Mouse (Mus musculus) neural tube, embryonic 13.5 days (tissue): Measurements from ENCODE around the gene Pdzd2. TPM values are rescaled to one million over a fixed set of nuclear protein-coding genes. Genes with fewer than 3 reads are reported as not detected.
A peak's percentile ranks its signal among the peaks of the same experiment; 100 is the strongest.

Experiments
- ATAC-seq: fragments of 200-750 bp; cut with Nextera tagmentation; 2 replicates; pipeline ENCODE4 v1.8.0; 2017; ENCODE audit warnings: low read depth, mild to moderate bottlenecking, moderate TSS enrichment, moderate library complexity
- H3K27ac ChIP-seq: fragments of 300-500 bp; sonication (generic); replicated peaks from 2 replicates; pipeline ENCODE4 v1.5.1; 2015; ENCODE audit warnings: moderate library complexity, mild to moderate bottlenecking, inconsistent platforms
- H3K27me3 ChIP-seq: fragments of 300-500 bp; sonication (generic); 2 replicates; pipeline ENCODE4 v1.6.1; 2015; ENCODE audit warnings: mild to moderate bottlenecking, inconsistent platforms
- H3K36me3 ChIP-seq: fragments of 300-500 bp; sonication (generic); 2 replicates; pipeline ENCODE4 v1.6.1; 2015; ENCODE audit warnings: mild to moderate bottlenecking, inconsistent platforms
- H3K4me1 ChIP-seq: fragments of 300-500 bp; sonication (generic); replicated peaks from 2 replicates; pipeline ENCODE4 v1.6.1; 2015; ENCODE audit warnings: inconsistent platforms
- H3K4me2 ChIP-seq: fragments of 300-500 bp; sonication (generic); 2 replicates; pipeline ENCODE4 v1.6.1; 2015; ENCODE audit warnings: inconsistent platforms, mild to moderate bottlenecking, moderate library complexity
- H3K4me3 ChIP-seq: fragments of 300-500 bp; sonication (generic); 2 replicates; pipeline ENCODE4 v1.5.1; 2015; ENCODE audit warnings: mild to moderate bottlenecking, inconsistent platforms
- H3K9ac ChIP-seq: fragments of 300-500 bp; sonication (generic); 2 replicates; pipeline ENCODE4 v1.6.1; 2015; ENCODE audit warnings: moderate library complexity, mild to moderate bottlenecking, inconsistent platforms
- H3K9me3 ChIP-seq: fragments of 300-500 bp; sonication (generic); 2 replicates; pipeline ENCODE4 v1.6.1; 2016; ENCODE audit warnings: inconsistent platforms
- WGBS: fragments of 180-500 bp; shearing (Covaris S2); methylation state at CpG from one replicate; pipeline ENCODE4 v1.1.7; 2015; 5-methylcytosine and 5-hydroxymethylcytosine counted together
- polyA plus RNA-seq: library from polyadenylated mRNA; unstranded; fragments of >200 nt; fragmentation: Nextera tagmentation; extraction: Ambion mirVana; gene quantifications from 2 replicates; pipeline ENCODE4 v1.2.1, GENCODE M21; 2015

The Pdzd2 gene
- polyA plus RNA-seq, 1 experiment from 2014 or later = 6.0 TPM

GRCm38 (mm10) chr15:12583051-12583450 lies 156.7 kb downstream of the Pdzd2 start:
- H3K27me3 ChIP-seq = no peaks in the 10 kb centered on the region
- H3K36me3 ChIP-seq = no peaks in the 10 kb centered on the region
- ATAC-seq = no peak
- no peak overlapping the region for H3K27ac ChIP-seq
- H3K4me3 ChIP-seq = no peak overlapping the region
- no peak overlapping the region for H3K9ac ChIP-seq
- WGBS = 41% methylated on average over 3 of the region's 3 CpGs
- H3K4me2 ChIP-seq = no peak overlapping the region
- H3K9me3 ChIP-seq = no peaks in the 10 kb centered on the region
- no peaks in the 10 kb centered on the region for H3K4me1 ChIP-seq

GRCm38 (mm10) chr15:12582471-12582870 lies 157.3 kb downstream of the Pdzd2 start:
- Histone ChIP-seq H3K4me2 (no peak overlapping the region), H3K27me3 (no peaks in the 10 kb centered on the region), H3K36me3 (no peaks in the 10 kb centered on the region), H3K4me3 (no peak overlapping the region), H3K27ac (no peak overlapping the region), H3K4me1 (peaks cover 5% of the 10 kb centered on the region; the same call in 1 of the 2 replicates), H3K9ac (no peak overlapping the region), H3K9me3 (no peaks in the 10 kb centered on the region)
- no peak for ATAC-seq

- Histone ChIP-seq H3K4me1 (peaks cover 13% of the 10 kb centered on the region; the same call in 1 of the 2 replicates), H3K27ac (no peak overlapping the region), H3K36me3 (no peaks in the 10 kb centered on the region), H3K9ac (no peak overlapping the region), H3K4me3 (no peak overlapping the region), H3K4me2 (no peak overlapping the region), H3K9me3 (no peaks in the 10 kb centered on the region), H3K27me3 (no peaks in the 10 kb centered on the region)
- no peak for ATAC-seq
- 79% methylated on average over 6 of the region's 6 CpGs for WGBS
Measured at GRCm38 (mm10) chr15:12579196-12579595, 160.5 kb downstream of the Pdzd2 start.

GRCm38 (mm10) chr15:12578276-12578675 lies 161.4 kb downstream of the Pdzd2 start:
- H3K4me3 ChIP-seq = no peak overlapping the region
- no peak overlapping the region for H3K27ac ChIP-seq
- ATAC-seq = peak; percentile 44; the same call in 1 of the 2 replicates
- H3K9ac ChIP-seq = no peak overlapping the region
- no peaks in the 10 kb centered on the region for H3K27me3 ChIP-seq
- H3K9me3 ChIP-seq = no peaks in the 10 kb centered on the region
- 42% methylated on average over 5 of the region's 5 CpGs for WGBS
- H3K4me2 ChIP-seq = no peak overlapping the region
- H3K4me1 ChIP-seq = peaks cover 13% of the 10 kb centered on the region; the same call in 1 of the 2 replicates
- no peaks in the 10 kb centered on the region for H3K36me3 ChIP-seq

- Histone ChIP-seq H3K9ac (no peak overlapping the region), H3K36me3 (no peaks in the 10 kb centered on the region), H3K4me1 (peaks cover 13% of the 10 kb centered on the region; the same call in 1 of the 2 replicates), H3K9me3 (no peaks in the 10 kb centered on the region), H3K4me3 (no peak overlapping the region), H3K27me3 (no peaks in the 10 kb centered on the region), H3K4me2 (no peak overlapping the region), H3K27ac (0 out of 2 replicates have a peak overlapping the region, but pooled peaks have one; percentile 1)
- peak; percentile 47 for ATAC-seq
- 89% methylated on average over 6 of the region's 6 CpGs for WGBS
Measured at GRCm38 (mm10) chr15:12577715-12578114, 162.0 kb downstream of the Pdzd2 start.

- Histone ChIP-seq H3K4me3 (no peak overlapping the region), H3K36me3 (no peaks in the 10 kb centered on the region), H3K27me3 (no peaks in the 10 kb centered on the region), H3K27ac (0 out of 2 replicates have a peak overlapping the region, but pooled peaks have one; percentile 1), H3K4me2 (peak overlapping the region; percentile 36), H3K9me3 (no peaks in the 10 kb centered on the region), H3K9ac (no peak overlapping the region), H3K4me1 (peaks cover 13% of the 10 kb centered on the region; the same call in 1 of the 2 replicates)
- 29% methylated on average over 11 of the region's 11 CpGs for WGBS
- ATAC-seq = peak; percentile 78
Measured at GRCm38 (mm10) chr15:12577054-12577696, 162.5 kb downstream of the Pdzd2 start.

- no peaks in the 10 kb centered on the region for H3K36me3 ChIP-seq
- no peaks in the 10 kb centered on the region for H3K27me3 ChIP-seq
- WGBS = 89% methylated on average over 3 of the region's 3 CpGs
- no peak for ATAC-seq
- H3K4me1 ChIP-seq = peaks cover 13% of the 10 kb centered on the region; the same call in 1 of the 2 replicates
- H3K9me3 ChIP-seq = no peaks in the 10 kb centered on the region
- no peak overlapping the region for H3K9ac ChIP-seq
- H3K4me2 ChIP-seq = no peak overlapping the region
- no peak overlapping the region for H3K27ac ChIP-seq
- no peak overlapping the region for H3K4me3 ChIP-seq
Measured at GRCm38 (mm10) chr15:12573621-12574020, 166.1 kb downstream of the Pdzd2 start.

GRCm38 (mm10) chr15:12571168-12571567 lies 168.6 kb downstream of the Pdzd2 start:
- no peak for ATAC-seq
- Histone ChIP-seq H3K27me3 (no peaks in the 10 kb centered on the region), H3K9me3 (no peaks in the 10 kb centered on the region), H3K27ac (no peak overlapping the region), H3K36me3 (no peaks in the 10 kb centered on the region), H3K4me2 (no peak overlapping the region), H3K4me1 (no peaks in the 10 kb centered on the region), H3K4me3 (no peak overlapping the region), H3K9ac (no peak overlapping the region)
- WGBS = 29% methylated on average over 4 of the region's 4 CpGs

GRCm38 (mm10) chr15:12566637-12567440 lies 172.9 kb downstream of the Pdzd2 start:
- Histone ChIP-seq H3K36me3 (no peaks in the 10 kb centered on the region), H3K4me2 (no peak overlapping the region), H3K27ac (no peak overlapping the region), H3K9me3 (no peaks in the 10 kb centered on the region), H3K4me3 (no peak overlapping the region), H3K27me3 (no peaks in the 10 kb centered on the region), H3K9ac (no peak overlapping the region), H3K4me1 (no peaks in the 10 kb centered on the region)
- ATAC-seq = no peak
- WGBS = 90% methylated on average over 11 of the region's 11 CpGs

GRCm38 (mm10) chr15:12565281-12565680 lies 174.4 kb downstream of the Pdzd2 start:
- Histone ChIP-seq H3K36me3 (no peaks in the 10 kb centered on the region), H3K4me2 (no peak overlapping the region), H3K9ac (no peak overlapping the region), H3K27ac (no peak overlapping the region), H3K27me3 (no peaks in the 10 kb centered on the region), H3K4me3 (no peak overlapping the region), H3K4me1 (no peaks in the 10 kb centered on the region), H3K9me3 (no peaks in the 10 kb centered on the region)
- 87% methylated on average over 8 of the region's 8 CpGs for WGBS
- ATAC-seq = no peak

- 60% methylated on average over 8 of the region's 8 CpGs for WGBS
- H3K27ac ChIP-seq = no peak overlapping the region
- no peaks in the 10 kb centered on the region for H3K36me3 ChIP-seq
- no peaks in the 10 kb centered on the region for H3K9me3 ChIP-seq
- no peaks in the 10 kb centered on the region for H3K27me3 ChIP-seq
- H3K9ac ChIP-seq = no peak overlapping the region
- no peak for ATAC-seq
- no peak overlapping the region for H3K4me3 ChIP-seq
- no peak overlapping the region for H3K4me2 ChIP-seq
- H3K4me1 ChIP-seq = no peaks in the 10 kb centered on the region
Measured at GRCm38 (mm10) chr15:12560505-12560904, 179.2 kb downstream of the Pdzd2 start.

GRCm38 (mm10) chr15:12557663-12558436 lies 181.9 kb downstream of the Pdzd2 start:
- Histone ChIP-seq H3K27ac (no peak overlapping the region), H3K4me1 (no peaks in the 10 kb centered on the region), H3K36me3 (no peaks in the 10 kb centered on the region), H3K4me3 (no peak overlapping the region), H3K9me3 (no peaks in the 10 kb centered on the region), H3K9ac (no peak overlapping the region), H3K27me3 (no peaks in the 10 kb centered on the region), H3K4me2 (no peak overlapping the region)
- WGBS = 61% methylated on average over 11 of the region's 11 CpGs
- ATAC-seq = no peak
